Mouse (Mus musculus) lung, postnatal 0 days (tissue): ENCODE measurements around the gene Celsr1.

Experiments used
- CTCF ChIP-seq: IDR thresholded peaks from 2 replicates; pipeline ENCODE4 v1.5.1; 2016; ENCODE audit warnings: antibody characterized with exemption, mild to moderate bottlenecking
- EP300 ChIP-seq: IDR thresholded peaks from 2 replicates; pipeline ENCODE4 v1.6.1; 2016; ENCODE audit warnings: antibody characterized with exemption, mild to moderate bottlenecking, control low read depth

DNA sequence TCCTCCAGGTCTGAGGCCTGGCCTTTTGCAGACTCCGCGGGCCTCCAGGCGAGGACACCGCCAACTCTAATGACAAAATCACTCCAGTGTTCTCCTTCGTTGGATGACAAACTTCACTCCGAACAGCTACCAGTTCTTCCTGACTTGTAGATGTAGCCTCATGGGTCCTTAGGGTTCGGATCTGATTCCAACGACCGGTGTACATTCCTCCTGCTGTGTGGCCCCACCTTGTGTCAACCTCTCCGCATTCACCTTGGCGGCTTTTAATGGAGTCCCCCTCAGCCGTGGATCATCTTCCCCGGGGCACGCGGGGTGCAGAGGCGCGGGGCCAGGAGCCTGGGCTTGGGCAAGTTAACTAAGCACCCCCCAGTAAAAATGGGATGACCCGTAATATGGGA lies 154.1 kb downstream of the Celsr1 start:
- TF ChIP-seq EP300 (no peak), CTCF (no peak)
